Mouse (Mus musculus) liver, postnatal 0 days (tissue): ENCODE results near the gene Vps37c.

ENCODE experiments used
- CTCF ChIP-seq: sonication (generic); IDR thresholded peaks from 2 replicates; pipeline ENCODE4 v1.5.1; 2016; ENCODE audit warnings: antibody characterized with exemption, low read depth
- EP300 ChIP-seq: IDR thresholded peaks from 2 replicates; pipeline ENCODE4 v1.6.1; 2016; ENCODE audit warnings: antibody characterized with exemption, low read depth, mild to moderate bottlenecking

DNA sequence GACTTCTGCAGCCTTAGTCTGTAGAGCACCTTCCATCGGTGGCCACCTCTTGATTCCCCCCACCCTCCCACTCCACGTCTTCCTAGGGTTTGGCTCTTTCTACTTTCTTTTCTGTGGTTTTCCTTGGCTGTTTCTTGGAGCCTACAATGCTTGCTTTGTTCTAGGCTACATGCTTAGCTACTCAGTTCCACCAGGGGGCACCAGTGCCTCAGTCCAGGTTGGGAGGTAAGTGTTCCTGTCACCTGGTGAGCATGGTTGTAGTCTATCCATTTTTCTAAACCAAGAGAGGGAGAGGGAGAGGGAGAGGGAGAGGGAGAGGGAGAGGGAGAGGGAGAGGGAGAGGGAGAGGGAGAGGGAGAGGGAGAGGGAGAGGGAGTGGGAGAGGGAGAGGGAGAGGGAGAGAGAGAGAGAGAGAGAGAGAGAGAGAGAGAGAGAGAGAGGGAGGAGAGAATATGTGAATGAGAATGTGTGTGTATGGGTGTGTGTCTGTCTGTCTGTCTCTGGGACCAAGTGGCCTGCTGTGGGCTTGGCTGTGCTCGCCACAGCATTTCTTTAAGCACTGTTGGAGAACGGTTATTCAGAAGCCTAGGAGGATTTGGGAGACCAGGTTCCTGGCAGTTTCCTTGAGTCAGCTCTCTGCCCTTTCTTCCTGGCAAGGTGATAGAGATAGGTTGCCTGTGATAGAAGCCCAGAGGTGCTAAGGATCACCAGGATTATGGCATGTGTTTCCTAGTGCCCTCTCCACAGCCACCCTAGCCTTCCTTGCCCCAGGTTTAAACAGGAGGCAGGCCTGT is 26.3 kb downstream of the Vps37c start:
- TF ChIP-seq EP300 (no peak), CTCF (peak; percentile 88)
